Mouse (Mus musculus) MEL-GATA-1-ER (cell line): ENCODE results near the gene Tfpt.

Experiments used
- DNase-seq: peaks from one replicate; pipeline ENCODE4 v3.0.0-alpha.2; 2012; ENCODE audit warnings: low read depth; ENCODE audit errors: extremely low read depth

Gene Tfpt

DNA sequence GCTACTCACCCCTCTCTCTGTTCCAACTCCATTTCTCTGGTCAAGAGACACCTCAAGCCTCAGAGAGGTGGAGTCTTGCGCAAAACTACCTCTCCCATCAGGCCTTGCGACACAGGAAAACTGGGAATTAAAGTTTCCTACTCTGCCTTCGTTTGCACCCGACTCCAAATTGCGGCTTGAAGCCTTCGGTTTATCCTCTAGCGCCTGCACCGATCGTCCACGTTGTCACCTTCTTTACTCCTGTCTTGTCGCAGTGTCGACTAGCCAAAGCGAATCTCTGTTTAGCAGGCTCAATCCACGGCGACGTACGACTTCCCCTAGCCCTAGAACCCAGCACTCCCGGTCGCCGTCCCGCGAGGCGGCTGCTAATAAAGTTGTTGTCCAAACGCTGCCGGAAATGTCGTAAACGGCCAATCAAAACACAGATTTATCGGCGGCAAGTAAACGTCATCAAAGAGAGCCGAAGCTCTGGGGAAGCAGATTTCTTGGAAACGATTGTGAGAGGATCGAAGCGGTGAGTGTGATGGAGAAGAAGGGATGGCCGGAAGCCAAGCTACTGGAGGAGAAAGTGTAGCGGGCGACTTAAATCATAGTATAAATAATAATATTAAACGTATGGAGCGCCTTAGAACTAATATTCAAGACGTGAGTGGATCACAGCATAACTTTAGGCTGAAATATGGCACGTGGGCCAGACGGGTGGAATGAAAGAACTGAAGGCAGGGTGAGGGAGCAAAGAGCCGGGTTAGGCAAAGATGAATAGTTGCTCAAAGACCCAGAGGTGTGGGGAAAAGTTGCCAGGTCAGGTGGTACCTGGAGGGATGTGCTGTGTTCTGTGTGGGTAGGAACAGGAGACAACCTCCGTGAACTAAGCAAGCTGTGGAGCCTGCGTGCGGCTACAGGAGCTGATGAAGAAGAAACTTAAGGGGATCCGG, at the start of gene Tfpt, which contains the start of gene Prpf31:
Tfpt (minus strand) TSS at position 387 of the 935 bp plus-strand sequence.
Prpf31 (plus strand) TSS at position 443 of the 935 bp plus-strand sequence.
- peak; percentile 95 for DNase-seq

DNA sequence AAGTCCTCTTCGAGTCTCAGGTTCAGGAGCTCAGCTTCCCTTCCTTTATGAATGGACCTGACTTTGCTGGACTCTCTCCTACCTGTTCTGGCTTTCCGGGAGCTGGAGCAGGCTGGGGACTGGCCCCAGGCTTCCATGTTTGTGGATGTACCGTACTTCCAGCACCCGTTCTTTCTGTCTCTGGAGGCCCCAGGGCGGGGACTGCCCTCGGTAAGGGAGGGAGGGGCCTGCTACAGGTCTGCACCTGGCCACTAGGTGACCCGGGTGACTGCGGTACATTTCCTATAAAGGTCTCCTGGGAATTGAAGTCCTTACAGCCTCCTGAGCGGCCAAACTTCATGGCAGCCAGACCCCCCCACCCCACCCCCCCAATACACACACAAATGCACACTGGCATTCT, 47.6 kb upstream of the Tfpt start, which contains the start of gene Tmc4:
Tmc4 (minus strand) TSS at position 212 of the 400 bp plus-strand sequence.
- no peak for DNase-seq

DNA sequence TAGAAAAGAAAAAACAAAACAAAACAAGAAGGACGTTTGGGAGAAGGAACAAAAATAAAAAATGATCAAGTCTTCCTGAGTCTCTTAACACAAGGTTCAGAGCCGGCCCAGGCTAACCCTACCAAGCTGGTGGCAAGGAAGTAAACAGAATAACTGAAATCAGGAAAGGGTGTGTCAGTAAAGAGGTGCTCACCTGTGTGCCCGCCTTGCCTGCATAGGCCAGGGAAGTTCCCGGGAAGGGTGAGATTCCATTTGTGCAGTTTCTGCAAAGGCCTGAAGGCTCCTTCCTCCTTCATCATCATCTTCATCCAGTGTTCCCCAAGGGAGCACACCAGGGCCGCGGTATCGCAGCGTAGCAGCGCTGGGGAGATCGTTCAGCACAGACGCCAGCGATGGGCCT, 46.6 kb upstream of the Tfpt start:
- no peak for DNase-seq

DNA sequence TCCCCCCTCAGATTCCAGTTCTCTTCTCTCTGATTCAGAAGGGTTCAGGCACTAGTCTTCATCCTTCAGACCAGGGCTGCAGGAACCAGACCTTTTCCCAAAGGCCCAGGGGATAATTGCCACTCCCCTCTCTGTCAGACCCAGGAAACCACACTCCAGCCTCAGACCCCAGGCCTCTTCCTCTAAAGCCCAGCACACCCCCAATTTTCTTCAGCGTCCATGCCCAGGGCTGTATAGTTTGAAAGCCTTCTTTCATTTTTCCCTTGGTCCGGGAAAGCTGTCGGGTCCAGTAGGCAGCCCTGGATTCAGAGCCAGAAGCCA, 45.5 kb upstream of the Tfpt start:
- no peak for DNase-seq

DNA sequence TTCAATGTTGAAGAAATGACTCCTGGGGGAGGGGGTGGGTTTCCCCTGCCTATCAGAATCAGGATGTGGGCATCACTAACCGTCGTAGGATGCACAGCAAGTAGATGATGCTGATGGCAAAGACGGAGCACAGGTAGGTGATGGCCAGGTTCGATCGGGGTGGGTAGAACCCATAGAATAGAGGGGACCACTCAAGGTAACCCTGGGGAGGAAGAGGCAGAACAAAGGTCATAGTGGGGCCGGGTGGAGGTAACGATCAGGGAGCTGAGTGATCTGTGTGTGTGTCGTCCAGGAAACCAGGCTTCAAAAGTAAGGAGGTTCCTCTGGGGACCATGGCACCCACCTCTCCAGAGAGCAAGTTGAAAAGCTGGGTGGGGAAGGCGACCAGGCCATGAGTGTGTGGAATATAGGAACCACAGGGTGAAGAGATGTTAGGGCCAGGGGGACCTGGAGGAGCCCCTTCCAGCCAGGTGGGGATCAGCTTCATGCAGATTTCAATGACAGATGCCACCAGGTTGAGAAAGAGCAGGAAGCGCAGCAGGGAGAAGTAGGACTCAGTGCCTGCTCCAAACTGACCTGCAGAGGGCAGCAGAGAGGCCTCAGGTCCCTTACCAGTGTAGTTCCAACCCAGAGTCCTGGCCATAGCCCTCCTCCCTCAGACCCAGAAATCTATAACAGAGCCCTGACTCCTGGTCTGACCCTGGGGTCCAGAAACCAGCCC, 44.9 kb upstream of the Tfpt start:
- no peak for DNase-seq

DNA sequence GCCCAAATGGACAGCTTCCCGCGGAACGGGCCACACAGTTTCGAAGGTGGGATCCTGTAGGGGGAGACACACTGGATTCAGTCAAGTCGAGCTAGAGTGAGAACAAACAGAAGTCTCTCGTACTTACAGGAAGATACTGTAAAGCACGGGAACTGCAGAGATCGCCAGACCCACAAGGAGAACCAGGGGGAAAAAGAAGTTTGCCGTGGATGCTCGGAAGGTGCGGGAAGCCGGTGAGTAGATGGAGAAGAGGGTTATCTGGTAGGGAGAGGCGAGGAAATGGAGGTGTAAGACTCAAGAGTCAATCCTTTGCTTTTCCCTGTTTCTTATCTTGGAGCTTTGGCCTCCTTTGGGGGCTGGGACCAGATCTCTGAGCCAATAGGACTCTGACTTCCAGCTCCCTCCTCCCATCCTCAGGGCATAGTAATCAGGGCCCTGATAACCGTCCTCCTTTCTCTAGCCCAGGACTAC, 37.2 kb upstream of the Tfpt start:
- peak; percentile 54 for DNase-seq

DNA sequence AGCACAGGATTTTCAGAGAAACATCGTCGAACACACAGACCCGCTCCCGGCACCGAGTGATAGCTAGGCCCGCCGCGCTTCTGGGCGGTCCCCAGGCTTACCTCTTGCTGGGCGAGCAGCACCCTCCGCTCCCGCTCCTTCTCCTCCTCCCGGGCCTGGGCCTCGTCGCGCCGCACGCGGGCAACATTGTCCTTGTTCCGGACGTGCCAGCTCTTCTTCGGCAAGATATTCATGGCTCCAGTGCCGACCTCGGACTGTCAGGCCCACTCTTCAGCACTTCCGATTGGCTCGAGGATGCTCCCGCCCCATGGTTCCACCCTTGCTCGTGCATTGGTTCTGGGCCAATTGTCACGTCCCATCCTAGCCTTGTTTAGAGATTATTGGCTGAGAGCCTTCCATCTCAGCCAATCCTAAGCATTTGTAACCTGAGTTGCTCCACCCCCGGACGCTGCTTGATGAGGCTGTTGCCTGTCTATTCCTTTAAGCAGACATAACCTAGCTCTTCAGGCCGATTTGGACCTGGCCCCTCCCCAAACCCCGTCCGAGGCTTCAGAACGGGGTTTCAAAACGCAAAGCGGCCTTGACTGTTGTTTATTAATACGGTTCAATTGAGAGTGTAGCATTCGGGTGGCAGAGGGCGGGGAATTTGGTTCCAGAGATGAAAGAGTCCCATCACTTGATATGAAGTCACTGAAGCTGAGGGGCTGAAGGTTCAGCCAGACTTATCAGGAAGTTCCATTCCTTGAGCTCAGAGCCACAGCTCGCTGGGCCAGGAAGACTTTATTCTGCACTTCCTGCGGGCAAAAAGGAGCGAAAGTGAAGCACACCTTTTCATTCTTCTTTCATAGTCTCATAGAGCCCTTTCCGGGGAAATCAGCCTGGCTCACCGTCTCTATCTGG, 35.7 kb upstream of the Tfpt start, which contains the start of gene Leng1:
Leng1 (minus strand) TSS at position 626 of the 900 bp plus-strand sequence.
- peak; percentile 99 for DNase-seq

DNA sequence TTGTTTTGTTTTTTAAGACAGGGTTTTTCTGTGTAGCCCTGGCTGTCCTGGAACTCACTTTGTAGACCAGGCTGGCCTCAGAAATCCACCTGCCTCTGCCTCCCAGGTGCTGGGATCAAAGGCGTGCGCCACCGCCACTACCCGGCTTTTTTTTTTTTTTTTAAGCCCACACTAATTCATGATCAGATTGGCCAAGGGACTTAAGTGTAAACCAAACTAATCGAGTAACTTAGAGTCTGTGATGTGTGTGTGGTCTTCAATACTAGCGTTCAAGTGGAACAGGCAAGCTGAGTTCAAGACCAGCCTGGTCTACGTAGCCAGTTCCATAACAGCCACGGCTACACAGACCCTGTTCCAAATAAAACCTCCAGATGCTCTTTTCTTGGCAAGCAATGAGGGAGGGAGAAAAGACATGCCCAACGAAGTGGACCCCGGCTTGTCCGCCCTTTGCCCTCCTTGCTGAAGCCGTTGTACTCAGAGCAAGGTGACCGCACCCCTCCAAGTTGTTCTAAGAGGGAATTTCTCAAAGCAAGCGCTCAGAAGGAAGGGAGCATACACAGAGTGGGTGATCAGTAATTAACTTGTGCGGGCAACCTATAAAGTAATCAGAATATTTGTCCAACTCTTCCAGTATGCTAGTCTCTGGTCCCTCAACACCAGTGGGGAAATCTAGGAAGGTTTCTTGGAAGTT, 34.9 kb upstream of the Tfpt start:
- no peak for DNase-seq

DNA sequence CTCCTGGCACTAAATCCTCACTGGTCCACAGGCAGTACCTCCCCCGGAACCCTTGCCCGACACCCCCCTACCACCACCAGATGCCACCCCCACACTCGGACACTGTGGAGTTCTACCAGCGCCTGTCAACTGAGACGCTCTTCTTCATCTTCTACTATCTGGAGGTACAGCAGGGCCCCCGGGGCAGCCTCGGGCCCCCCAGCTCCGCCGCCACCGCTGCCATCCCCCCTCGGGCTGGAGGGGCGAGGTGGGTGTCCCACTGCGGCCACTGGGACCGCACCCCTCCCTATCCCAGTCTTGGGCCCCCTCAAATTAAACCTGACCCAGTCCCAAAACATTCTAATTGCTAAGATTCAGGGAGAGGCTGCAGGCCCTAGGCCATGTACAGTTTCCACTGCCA, 28.8 kb upstream of the Tfpt start:
- no peak for DNase-seq

DNA sequence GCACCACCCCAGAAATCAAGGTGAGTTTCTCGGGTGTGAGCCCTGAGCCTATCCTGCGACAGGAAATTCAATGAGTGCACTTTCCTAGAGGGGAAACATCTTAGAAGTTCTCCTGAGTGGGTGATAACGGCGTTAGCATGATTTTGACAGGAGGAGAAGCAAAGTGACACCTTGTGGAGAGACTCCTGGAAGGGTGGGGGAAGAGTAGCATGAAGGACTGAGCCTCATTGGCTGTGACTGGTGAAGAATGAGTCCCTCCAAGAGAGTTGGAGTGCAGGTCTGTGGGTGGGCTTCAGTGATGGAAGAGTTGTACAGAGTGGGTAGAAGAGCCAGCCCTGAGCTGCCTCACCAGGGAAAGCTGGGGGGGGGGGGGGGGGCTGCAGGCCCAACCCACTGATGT, 27.2 kb upstream of the Tfpt start:
- DNase-seq, result no peak

DNA sequence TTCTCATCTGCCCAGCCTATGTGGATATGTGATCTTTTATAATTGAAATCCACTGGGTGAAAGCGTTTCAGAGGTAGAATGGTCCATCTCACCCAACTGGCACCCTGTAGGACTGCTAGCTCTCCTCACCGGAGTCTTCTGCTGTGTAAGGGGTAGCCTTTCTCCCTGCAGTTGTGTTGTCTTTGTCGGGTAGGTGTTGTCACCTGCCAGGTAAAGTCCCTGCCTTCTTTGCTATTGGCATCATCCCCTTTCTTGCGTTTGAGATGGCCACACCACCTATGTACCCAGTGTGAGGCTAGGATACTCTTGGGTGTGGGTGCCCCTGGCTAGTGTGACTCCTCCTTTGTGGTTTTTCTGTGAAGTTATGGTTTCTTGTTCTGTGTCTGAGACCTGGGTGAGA, 16.9 kb upstream of the Tfpt start:
- DNase-seq, result no peak

DNA sequence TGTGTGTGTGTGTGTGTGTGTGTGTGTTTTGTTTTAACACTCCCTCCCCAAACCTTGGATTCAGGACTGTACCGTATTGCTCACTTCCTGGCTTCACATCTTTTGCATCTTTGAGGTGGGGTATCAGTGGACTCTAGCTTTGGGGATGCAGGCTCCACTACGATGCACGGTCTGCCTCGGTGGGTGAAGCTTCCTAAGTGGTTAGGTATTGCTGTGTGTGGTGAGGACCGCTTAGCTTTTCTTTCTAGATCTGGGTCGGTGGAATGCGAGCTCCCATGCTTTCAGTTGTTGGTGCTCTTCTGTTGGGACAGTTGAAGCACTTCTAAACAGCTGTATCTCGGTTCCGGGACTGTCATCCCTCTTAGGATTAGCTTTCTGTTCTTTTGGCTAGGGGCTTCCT, 16.5 kb upstream of the Tfpt start:
- no peak for DNase-seq

DNA sequence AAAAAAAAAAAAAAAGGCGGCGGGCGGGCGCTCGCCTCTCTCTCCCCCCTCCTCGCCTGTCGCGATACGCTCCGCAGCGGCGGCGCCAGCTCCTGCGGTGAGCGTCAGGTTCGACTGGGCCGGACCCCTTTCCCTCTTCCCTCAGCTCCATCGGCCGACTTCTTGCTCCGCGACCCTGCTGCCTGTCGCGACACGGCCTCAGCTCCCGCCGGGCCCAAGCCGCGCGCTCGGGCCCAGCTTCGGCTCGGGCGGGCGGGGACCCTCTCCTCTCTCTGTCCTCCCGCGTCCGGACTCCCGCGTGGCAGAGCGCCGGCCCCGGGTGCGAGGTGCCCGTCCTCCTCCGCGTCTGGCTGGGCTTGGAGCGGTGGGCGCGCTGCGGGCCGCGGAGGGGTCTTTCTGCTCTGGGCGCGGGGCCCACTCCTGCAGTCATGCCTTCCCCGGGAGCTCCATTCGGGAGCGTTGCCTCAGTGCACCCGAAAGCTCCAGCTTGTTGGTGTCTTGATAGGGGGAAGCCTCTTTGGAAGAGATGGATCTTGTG, 15.8 kb upstream of the Tfpt start:
- DNase-seq, result no peak

DNA sequence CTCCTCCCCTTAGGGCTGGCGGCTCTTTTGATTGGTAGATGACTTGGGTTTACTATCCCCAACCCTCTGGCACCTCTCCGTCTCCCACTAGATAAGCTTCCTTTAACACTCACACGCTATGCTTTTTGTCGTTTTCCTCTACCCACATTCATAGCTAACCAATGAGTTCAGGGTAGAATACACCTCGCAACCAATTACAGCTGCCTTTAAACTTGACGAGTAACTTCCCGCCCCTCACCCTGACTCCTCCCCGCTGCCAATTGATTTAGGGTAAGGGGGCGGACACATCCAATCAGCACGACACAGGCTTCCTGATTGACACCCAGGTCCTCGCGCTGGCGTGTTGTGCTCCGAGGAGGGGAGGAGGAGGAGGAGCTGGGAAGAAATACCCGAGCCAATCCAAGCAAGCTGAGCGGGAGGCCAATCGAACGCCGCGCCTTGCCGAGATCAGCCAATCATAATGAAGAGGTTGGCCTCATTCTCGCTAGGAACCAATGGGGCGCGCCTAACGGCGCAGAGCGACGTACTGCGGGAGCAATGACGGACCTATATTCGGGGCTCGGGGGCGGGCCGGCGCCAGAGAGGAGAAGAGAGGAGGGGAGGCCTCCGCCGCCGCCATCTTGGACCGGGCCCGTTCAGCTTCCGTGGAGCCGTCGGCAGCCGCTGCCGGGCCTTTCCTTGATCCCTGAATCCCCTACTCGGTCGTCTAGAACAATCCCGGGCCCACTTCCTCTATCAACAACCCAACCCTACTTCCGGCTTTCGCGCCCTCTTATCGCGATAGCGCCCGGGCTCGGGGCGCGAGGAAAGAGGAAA, 15.2 kb upstream of the Tfpt start, which contains the start of gene Cnot3:
Cnot3 (plus strand) TSS at position 597 of the 816 bp plus-strand sequence.
- DNase-seq, result peak; percentile 99

DNA sequence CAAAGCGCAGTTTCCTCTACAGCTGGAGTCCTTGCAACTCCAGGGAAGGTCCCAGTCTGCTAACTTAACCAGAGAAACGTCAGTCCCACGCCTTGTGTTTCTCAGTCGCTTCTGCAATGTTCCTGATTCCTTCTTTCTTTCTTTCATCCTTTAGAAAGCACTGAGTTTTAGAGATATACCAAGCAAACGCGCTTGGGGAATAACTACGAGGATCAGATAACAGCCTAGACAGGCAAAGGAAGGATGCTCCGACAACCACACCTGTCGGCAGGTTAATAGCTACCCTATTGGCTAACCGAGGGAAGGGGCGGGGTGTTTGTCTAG, 14.6 kb upstream of the Tfpt start:
- DNase-seq, result no peak

DNA sequence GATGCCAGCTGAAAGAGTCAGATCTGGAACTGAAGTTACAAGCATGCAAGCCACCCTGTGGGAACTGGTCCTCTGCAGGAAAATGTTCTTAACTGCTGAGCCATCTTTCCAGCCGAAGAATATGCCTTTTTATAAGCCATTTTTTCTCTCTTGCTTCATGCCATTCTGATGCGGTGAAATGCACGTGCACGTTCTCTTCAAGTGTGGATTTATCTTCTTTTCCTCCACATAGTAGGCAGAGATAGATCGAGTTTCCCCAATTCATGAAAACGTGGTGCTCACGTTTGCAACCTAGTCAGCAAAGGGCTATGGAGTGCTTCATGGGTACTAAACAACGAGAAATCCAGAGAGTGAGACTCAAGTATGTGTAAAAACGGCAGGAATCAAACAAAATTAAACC, 14.1 kb upstream of the Tfpt start:
- DNase-seq, result no peak

DNA sequence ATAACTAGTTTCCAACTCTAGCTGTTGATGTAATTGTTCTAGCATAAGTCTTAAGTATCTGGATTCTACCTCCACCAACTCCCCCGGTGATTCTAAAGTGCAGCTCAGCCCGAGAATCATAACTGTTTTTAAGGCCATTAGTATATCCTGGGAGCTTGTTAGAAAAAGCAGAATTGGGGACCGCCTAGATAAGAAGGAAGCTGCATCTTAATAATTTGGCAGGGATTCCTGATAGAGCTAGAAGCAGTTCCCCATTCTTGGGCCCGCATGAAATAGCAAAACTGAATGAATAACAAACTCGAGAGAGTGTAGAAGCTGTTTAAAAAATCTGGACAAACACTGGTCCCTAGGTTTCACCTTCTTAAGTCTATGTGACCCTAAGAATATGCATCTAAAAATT, 13.7 kb upstream of the Tfpt start:
- peak; percentile 76 for DNase-seq

DNA sequence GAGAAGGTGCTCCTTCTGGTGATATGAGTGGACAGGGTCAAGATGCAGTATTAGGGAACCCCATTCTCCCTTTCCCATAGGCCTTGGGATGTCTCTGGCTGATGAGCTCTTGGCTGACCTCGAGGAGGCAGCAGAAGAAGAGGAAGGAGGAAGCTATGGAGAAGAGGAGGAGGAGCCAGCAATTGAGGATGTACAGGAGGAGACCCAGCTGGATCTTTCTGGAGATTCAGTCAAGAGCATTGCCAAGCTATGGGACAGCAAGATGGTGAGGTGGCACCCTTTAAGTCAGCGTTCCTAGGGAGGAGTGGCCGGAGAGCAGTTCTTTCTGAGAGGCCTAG, 718 bp upstream of the Tfpt start:
- DNase-seq, result peak; percentile 52

DNA sequence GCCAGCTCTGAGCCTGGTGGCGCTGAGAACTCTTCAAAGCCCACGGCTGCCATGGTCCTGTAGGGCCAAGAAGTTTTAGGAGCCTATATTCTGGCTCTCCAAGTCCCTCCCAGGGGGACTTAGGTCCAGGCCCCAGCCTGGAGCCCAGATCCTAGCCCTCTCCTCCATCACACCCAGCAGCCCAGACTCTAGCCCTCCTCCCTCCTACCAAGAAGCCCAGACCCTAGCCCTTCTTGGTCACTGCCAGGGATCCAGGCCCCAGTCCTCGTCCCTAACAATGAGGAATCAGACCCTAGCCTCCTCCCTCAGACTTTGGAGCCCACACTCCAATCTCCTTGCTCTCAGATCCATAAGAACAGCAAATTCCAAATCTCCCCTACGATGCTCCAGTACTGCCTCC, 699 bp downstream of the Tfpt start:
- DNase-seq, result no peak
